Mouse (Mus musculus): ENCODE measurements around the gene Olfr453.

Olfr453 gene

DNA sequence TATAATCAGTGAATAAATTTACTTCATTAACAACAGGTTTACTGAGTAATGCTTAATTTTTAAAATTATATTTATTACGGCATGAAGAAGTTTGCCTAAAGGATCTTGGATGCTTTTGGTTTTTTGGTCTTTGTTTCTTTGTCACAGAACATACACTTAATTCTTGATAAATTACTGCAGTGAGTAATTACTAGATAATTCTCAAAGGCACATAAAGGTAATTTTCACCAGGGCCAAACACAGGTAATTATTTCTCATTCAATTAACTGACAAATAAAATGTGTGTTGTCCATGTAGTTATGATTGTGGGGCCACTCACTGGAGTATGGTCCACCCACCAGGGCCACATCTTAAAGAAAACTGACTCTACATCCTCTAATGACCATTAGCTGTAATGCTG lies at the start of gene Olfr453:
TSS of gene Olfr453 (plus strand) at position 301 of the 400 bp plus-strand sequence.
- DNase-seq (ENCODE audit: low spot score) = no peak

GRCm38 (mm10) chr6:42689761-42690160 lies 49.4 kb upstream of the Olfr453 start:
- no peak for DNase-seq (ENCODE audit: low spot score)

- no peak for DNase-seq (ENCODE audit: low spot score)
Observed at GRCm38 (mm10) chr6:42692154-42692516, 47.0 kb upstream of the Olfr453 start.

DNA sequence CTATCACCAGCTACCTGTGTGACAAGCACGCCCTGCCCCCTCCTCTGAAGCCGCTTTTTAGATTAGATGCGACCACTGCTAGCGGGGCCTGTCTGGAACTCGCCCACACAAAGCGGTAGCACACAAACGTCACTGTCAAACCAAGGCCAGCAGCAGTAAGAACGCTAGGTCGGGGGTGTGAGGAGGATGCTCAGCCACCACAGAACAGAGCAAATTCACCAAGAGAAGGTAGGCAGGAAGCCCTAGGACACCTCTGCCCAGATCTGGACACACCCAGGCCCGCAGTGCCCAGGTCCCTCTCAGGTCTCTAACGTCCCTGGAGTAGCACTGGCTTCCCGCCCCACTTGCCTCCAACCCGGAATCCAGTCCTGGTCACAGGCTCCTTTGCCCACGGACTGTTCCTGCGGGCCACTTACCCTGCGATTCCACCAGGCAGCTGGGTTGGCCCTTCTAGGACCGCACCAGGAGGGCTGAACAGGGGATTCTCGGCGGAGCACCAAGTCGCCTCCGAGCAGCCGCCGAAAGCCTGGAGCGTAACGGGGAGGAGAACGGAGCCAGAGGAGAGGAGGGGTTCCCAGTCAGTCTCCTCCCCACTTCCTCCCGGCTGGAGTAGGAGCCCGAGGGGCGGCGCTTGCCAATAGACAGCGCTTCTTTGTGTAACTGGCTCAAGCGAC lies 46.5 kb upstream of the Olfr453 start:
- no peak for DNase-seq (ENCODE audit: low spot score)

GRCm38 (mm10) chr6:42709291-42710211 lies 29.6 kb upstream of the Olfr453 start, which contains the start of gene Tcaf1:
TSS of gene Tcaf1 (minus strand) at chr6:42710088.
- no peak for DNase-seq (ENCODE audit: low spot score)

GRCm38 (mm10) chr6:42714668-42715067 lies 24.5 kb upstream of the Olfr453 start:
- no peak for DNase-seq (ENCODE audit: low spot score)

DNA sequence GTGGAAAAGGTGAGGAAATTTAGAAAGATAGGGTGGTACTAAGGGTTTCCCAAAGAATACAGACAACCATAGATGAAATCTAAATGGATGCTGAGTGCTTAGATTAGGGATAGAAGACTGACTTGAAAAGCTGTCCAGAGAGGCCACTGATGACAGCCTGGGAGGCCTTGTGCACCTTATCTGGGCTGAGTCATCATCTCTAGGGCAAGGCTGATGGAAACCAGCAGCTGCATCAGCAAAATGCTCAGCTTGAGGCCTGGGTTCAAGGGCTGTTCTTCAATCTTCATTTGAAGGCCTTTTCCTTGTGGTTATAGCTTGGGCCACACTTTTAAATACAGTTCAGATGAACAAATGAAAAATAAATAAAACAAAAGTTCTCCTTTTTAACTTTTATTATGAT lies 21.2 kb upstream of the Olfr453 start:
- DNase-seq (ENCODE audit: low spot score) = no peak

DNA sequence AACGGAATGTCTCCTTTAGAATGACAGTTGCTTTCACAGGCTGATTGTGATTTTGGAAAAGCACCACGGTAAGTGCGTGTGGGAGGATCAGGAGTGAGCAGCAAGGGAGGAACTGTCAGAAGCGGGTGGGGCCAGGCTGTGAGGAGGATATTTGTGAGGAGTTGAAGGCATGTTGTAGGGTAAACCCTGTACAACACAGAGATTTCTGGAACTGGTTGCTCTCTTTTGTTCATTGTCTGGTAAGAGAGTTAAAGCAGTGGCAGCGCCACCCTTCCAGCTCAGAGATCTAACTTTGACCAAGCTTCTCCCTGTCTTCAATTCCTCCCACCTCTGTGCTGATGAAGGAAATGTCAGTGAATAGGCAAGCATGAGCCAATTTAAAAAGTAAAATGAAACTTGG lies 3.1 kb downstream of the Olfr453 start:
- no peak for DNase-seq (ENCODE audit: low spot score)

DNA sequence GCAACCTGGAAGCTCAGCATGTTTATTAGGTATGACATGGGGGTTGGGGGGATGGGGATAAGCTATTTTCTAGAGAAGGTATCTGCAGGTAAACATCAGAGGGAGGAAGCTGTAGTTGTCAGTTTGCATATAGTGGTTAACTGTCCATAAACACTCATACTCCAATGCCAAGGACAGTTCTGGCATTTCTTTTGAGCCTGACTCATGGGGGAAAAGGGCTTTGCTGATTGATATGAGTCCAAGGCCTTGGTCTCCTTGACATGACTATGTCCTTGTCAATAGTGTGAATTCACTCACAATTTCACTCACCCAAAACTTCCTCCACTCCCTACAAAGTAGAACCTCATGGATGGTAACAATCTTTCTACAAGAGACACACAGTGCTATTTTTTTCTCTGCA lies 8.7 kb downstream of the Olfr453 start:
- DNase-seq (ENCODE audit: low spot score) = no peak

DNA sequence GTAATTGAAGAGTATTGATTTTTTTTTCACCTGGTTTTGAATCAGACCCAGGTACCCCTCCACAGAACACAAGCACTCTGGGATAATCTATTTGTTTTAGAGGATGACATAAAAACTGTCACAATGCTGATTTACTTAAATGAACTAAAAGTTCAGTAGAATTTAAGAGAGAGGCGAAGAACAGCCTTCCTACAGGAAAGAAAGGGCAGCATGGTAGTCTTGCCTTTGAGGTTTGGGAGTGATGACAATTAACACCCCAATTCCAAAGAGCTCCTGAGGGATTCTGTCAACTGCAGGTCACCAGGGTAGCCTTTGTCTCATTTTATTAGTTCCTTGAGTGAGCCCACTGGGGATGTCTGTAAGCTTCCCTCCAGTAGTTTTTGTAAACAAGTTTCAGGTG lies 16.9 kb downstream of the Olfr453 start, which contains the start of gene Olfr38:
TSS of gene Olfr38 (plus strand) at position 301 of the 400 bp plus-strand sequence.
- no peak for DNase-seq (ENCODE audit: low spot score)

- DNase-seq (ENCODE audit: low spot score) = no peak
Observed at GRCm38 (mm10) chr6:42777066-42777465, 37.9 kb downstream of the Olfr453 start.

GRCm38 (mm10) chr6:42784793-42785192 lies 45.6 kb downstream of the Olfr453 start, which contains the start of gene Olfr452:
TSS of gene Olfr452 (plus strand) at chr6:42785093.
- no peak for DNase-seq (ENCODE audit: low spot score)

GRCm38 (mm10) chr6:42790247-42790948 lies 51.2 kb downstream of the Olfr453 start:
- no peak for DNase-seq (ENCODE audit: low spot score)

DNA sequence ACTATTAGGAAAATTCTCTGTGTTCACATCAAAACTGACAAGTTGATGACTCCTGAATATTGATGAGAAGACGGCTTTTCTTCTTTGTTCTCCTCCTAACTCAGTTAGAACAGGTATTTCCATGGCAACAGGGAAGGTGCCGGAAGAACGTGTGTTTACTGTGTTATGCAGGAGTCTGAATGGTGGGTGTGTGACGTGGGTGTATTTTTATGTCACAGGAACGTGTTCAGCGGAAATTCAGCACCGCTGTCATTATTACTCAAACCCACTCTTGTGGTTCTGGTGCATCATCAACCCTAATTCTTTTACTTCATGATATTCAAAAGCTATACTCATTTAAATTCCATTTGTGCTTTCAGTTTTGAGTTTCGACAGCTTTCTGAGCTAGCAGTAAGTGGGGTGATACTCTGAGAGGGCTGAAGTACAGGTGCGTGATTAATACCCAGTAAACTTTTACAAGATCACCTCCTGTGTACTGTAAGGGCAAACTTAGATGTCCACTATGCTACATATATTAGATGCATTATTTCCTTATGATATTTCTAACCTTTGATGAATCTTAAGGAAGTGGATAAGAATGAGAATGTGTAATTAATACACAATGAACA lies 51.9 kb downstream of the Olfr453 start:
- no peak for DNase-seq (ENCODE audit: low spot score)

- DNase-seq (ENCODE audit: low spot score) = no peak
Observed at GRCm38 (mm10) chr6:42794982-42795381, 55.8 kb downstream of the Olfr453 start.

Data from spleen, adult 12 weeks (tissue).